Mouse (Mus musculus) macrophage (primary cell): ENCODE results near the gene Zfp39. TPM values are rescaled to one million over a fixed set of nuclear protein-coding genes. Genes with fewer than 3 reads are reported as not detected.
A peak's percentile ranks its signal among the peaks of the same experiment; 100 is the strongest.
"Not testable (repeated sequence)": the region's sequence is repeated elsewhere in the genome, so short reads cannot be mapped to it uniquely, and the experiment has no call there.

Source experiments
- H3K27ac ChIP-seq: fragments of 350-480 bp; formaldehyde crosslinking; 2 replicates; pipeline ENCODE4 v1.9.0; 2021
- H3K36me3 ChIP-seq: fragments of 350-480 bp; formaldehyde crosslinking; 2 replicates; pipeline ENCODE4 v1.9.0; 2021; ENCODE audit errors: inconsistent target
- H3K4me3 ChIP-seq: fragments of 350-480 bp; formaldehyde crosslinking; 2 replicates; pipeline ENCODE4 v1.9.0; 2021; ENCODE audit errors: inconsistent target
- H3K79me2 ChIP-seq: fragments of 350-480 bp; formaldehyde crosslinking; 2 replicates; pipeline ENCODE4 v1.9.0; 2021; ENCODE audit errors: inconsistent target
- WGBS: methylation state at CpG from one replicate; pipeline ENCODE4 v1.1.7; 2026; ENCODE audit warnings: inconsistent platforms; ENCODE audit not compliant: missing documents; 5-methylcytosine and 5-hydroxymethylcytosine counted together
- polyA plus RNA-seq: library from polyadenylated mRNA; stranded (reverse); fragments of 250-400 nt; gene quantifications from 3 replicates; pipeline ENCODE4 v1.2.4, GENCODE M21; 2018; ENCODE audit warnings: inconsistent platforms

Zfp39 gene
- polyA plus RNA-seq, 1 experiment from 2014 or later: 3.7 TPM

GRCm38 (mm10) chr11:58904410-58904718, 339 bp upstream of the Zfp39 start:
- Histone ChIP-seq H3K4me3 (peak overlapping the region; percentile 57), H3K79me2 (no peaks in the 10 kb centered on the region), H3K36me3 (peaks cover 14% of the 10 kb centered on the region; the same call in 1 of the 2 replicates), H3K27ac (peak overlapping the region; percentile 38; the same call in 1 of the 2 replicates)
- 2% methylated on average over 8 of the region's 8 CpGs for WGBS

GRCm38 (mm10) chr11:58901080-58901479, 2.9 kb downstream of the Zfp39 start:
- Histone ChIP-seq H3K27ac (no peak overlapping the region), H3K79me2 (no peaks in the 10 kb centered on the region), H3K36me3 (peaks cover 35% of the 10 kb centered on the region; the same call in 1 of the 2 replicates), H3K4me3 (no peak overlapping the region)

- H3K79me2 ChIP-seq: no peaks in the 10 kb centered on the region
- 98% methylated on average over 5 of the region's 6 CpGs for WGBS
- no peak overlapping the region for H3K4me3 ChIP-seq
- H3K27ac ChIP-seq: no peak overlapping the region
- peaks cover 56% of the 10 kb centered on the region for H3K36me3 ChIP-seq
Observed at GRCm38 (mm10) chr11:58897485-58897884, 6.5 kb downstream of the Zfp39 start.

GRCm38 (mm10) chr11:58894456-58894855, 9.6 kb downstream of the Zfp39 start:
- peaks cover 72% of the 10 kb centered on the region for H3K36me3 ChIP-seq
- no peaks in the 10 kb centered on the region for H3K79me2 ChIP-seq
- no peak overlapping the region for H3K4me3 ChIP-seq
- H3K27ac ChIP-seq: no peak overlapping the region
- 93% methylated on average over 5 of the region's 6 CpGs for WGBS

- WGBS: 93% methylated on average over 9 of the region's 10 CpGs
- Histone ChIP-seq H3K36me3 (peaks cover 49% of the 10 kb centered on the region), H3K79me2 (no peaks in the 10 kb centered on the region), H3K27ac (no peak overlapping the region), H3K4me3 (no peak overlapping the region)
Observed at GRCm38 (mm10) chr11:58890511-58890910, 13.5 kb downstream of the Zfp39 start.

- Histone ChIP-seq H3K27ac (no peak overlapping the region), H3K36me3 (peaks cover 12% of the 10 kb centered on the region; the same call in 1 of the 2 replicates), H3K4me3 (no peak overlapping the region), H3K79me2 (no peaks in the 10 kb centered on the region)
- WGBS: 41% methylated on average over 7 of the region's 8 CpGs
Observed at GRCm38 (mm10) chr11:58883756-58884155, 20.3 kb downstream of the Zfp39 start.

GRCm38 (mm10) chr11:58870961-58871360, 33.1 kb downstream of the Zfp39 start:
- WGBS: 98% methylated on average over 4 of the region's 4 CpGs
- H3K4me3 ChIP-seq: no peak overlapping the region
- peaks cover 16% of the 10 kb centered on the region; the same call in 1 of the 2 replicates for H3K36me3 ChIP-seq
- H3K79me2 ChIP-seq: no peaks in the 10 kb centered on the region
- H3K27ac ChIP-seq: no peak overlapping the region

GRCm38 (mm10) chr11:58867954-58868330, 36.1 kb downstream of the Zfp39 start:
- peaks cover 16% of the 10 kb centered on the region; the same call in 1 of the 2 replicates for H3K36me3 ChIP-seq
- H3K27ac ChIP-seq: no peak overlapping the region
- H3K4me3 ChIP-seq: peak overlapping the region; percentile 61
- 82% methylated on average over 6 of the region's 6 CpGs for WGBS
- H3K79me2 ChIP-seq: no peaks in the 10 kb centered on the region

- WGBS: 5% methylated on average over 37 of the region's 37 CpGs
- peak within 1 kb of the TSS; percentile 61 for H3K4me3 ChIP-seq
- peaks cover 16% of the 10 kb centered on the region; the same call in 1 of the 2 replicates for H3K36me3 ChIP-seq
- no peak within 1 kb of the TSS for H3K27ac ChIP-seq
- H3K79me2 ChIP-seq: no peaks in the 10 kb centered on the region
Observed at GRCm38 (mm10) chr11:58867039-58867953, 36.7 kb downstream of the Zfp39 start, which contains the start of gene 2810021J22Rik. 2810021J22Rik (plus strand) TSS chr11:58867216.

- Histone ChIP-seq H3K4me3 (no peak overlapping the region), H3K27ac (no peak overlapping the region), H3K79me2 (no peaks in the 10 kb centered on the region), H3K36me3 (peaks cover 45% of the 10 kb centered on the region)
- WGBS: 95% methylated on average over 8 of the region's 8 CpGs
Observed at GRCm38 (mm10) chr11:58860744-58861143, 43.3 kb downstream of the Zfp39 start.

GRCm38 (mm10) chr11:58849731-58850130, 54.3 kb downstream of the Zfp39 start:
- no peak overlapping the region for H3K4me3 ChIP-seq
- WGBS: 97% methylated on average over 2 of the region's 2 CpGs
- no peak overlapping the region for H3K27ac ChIP-seq
- H3K79me2 ChIP-seq: no peaks in the 10 kb centered on the region; the same call in 1 of the 2 replicates
- peaks cover 27% of the 10 kb centered on the region for H3K36me3 ChIP-seq

GRCm38 (mm10) chr11:58847636-58848035, 56.4 kb downstream of the Zfp39 start:
- peak overlapping the region; percentile 94 for H3K4me3 ChIP-seq
- peaks cover 21% of the 10 kb centered on the region; the same call in 1 of the 2 replicates for H3K36me3 ChIP-seq
- H3K79me2 ChIP-seq: no peaks in the 10 kb centered on the region; the same call in 1 of the 2 replicates
- no peak overlapping the region for H3K27ac ChIP-seq
- WGBS: 7% methylated on average over 9 of the region's 9 CpGs

- Histone ChIP-seq H3K27ac (peak within 1 kb of the TSS; percentile 36), H3K4me3 (peak within 1 kb of the TSS; percentile 94), H3K36me3 (peaks cover 21% of the 10 kb centered on the region; the same call in 1 of the 2 replicates), H3K79me2 (no peaks in the 10 kb centered on the region; the same call in 1 of the 2 replicates)
- WGBS: 1% methylated on average over 24 of the region's 24 CpGs
Observed at GRCm38 (mm10) chr11:58846919-58847461, 57.0 kb downstream of the Zfp39 start, which contains the start of gene Gm12258. Gm12258 (plus strand) TSS chr11:58847158.

GRCm38 (mm10) chr11:58838951-58839350, 65.1 kb downstream of the Zfp39 start, which contains the start of gene Olfr311:
Olfr311 (plus strand) TSS chr11:58839251.
- H3K27ac ChIP-seq, H3K4me3 ChIP-seq, H3K79me2 ChIP-seq, H3K36me3 ChIP-seq: not testable (repeated sequence)
